Comparison of ENCODE assay signal across 16 mouse cellular contexts in genomic region chrX:19597302-19597701, GRCm38 (mm10).
"Had no signal": no experiment of that assay in that cellular context is flagged by ENCODE, and none has a peak within 500 bp of the region (broad histone marks: within the 10 kb centered on the region; RNA-seq: fewer than 3 reads in every experiment).

No protein-coding gene starts in this region.

- H3K36me3 ChIP-seq: limb, embryonic 12.5 days; liver, embryonic 13.5 days; lung, embryonic 15.5 days; midbrain, embryonic 15.5 days; neural tube, embryonic 13.5 days; stomach, embryonic 15.5 days had no signal

- H3K9me3 ChIP-seq: limb, embryonic 12.5 days; liver, embryonic 13.5 days; lung, embryonic 15.5 days; megakaryocyte, embryonic 14.5 days; midbrain, embryonic 15.5 days; neural tube, embryonic 13.5 days; stomach, embryonic 15.5 days had no signal

- ATAC-seq: intestine, postnatal 0 days; liver, postnatal 0 days; midbrain, embryonic 15.5 days had no signal

- H3K4me1 ChIP-seq: limb, embryonic 12.5 days; liver, embryonic 13.5 days; lung, embryonic 15.5 days; megakaryocyte, embryonic 14.5 days; midbrain, embryonic 15.5 days; neural tube, embryonic 13.5 days; stomach, embryonic 15.5 days had no signal

- H3K27me3 ChIP-seq: limb, embryonic 12.5 days; liver, embryonic 13.5 days; lung, embryonic 15.5 days; megakaryocyte, embryonic 14.5 days; midbrain, embryonic 15.5 days; neural tube, embryonic 13.5 days; stomach, embryonic 15.5 days had no signal

- H3K9ac ChIP-seq: limb, embryonic 12.5 days; liver, embryonic 13.5 days; liver, postnatal 0 days; lung, embryonic 15.5 days; midbrain, embryonic 15.5 days; neural tube, embryonic 13.5 days; stomach, embryonic 15.5 days had no signal

- DNase-seq: kidney, adult 8-10 months; kidney, postnatal 25 days; liver; liver, embryonic 13.5 days; liver, postnatal 0 days; lung, postnatal 14 days; thymus, postnatal 4 days had no signal

- H3K4me2 ChIP-seq: limb, embryonic 12.5 days; liver, embryonic 13.5 days; lung, embryonic 15.5 days; midbrain, embryonic 11.5 days; midbrain, embryonic 15.5 days; neural tube, embryonic 13.5 days; stomach, embryonic 15.5 days had no signal

- H3K27ac ChIP-seq: limb, embryonic 12.5 days; liver, embryonic 13.5 days; lung, embryonic 15.5 days; macrophage; midbrain, embryonic 15.5 days; neural tube, embryonic 13.5 days; stomach, embryonic 15.5 days had no signal

- H3K4me3 ChIP-seq: limb, embryonic 12.5 days; liver, embryonic 13.5 days; lung, embryonic 15.5 days; megakaryocyte, embryonic 14.5 days; midbrain, embryonic 15.5 days; neural tube, embryonic 13.5 days; stomach, embryonic 15.5 days had no signal
